ENCODE assay signal across 22 mouse cellular contexts in the genomic region with DNA sequence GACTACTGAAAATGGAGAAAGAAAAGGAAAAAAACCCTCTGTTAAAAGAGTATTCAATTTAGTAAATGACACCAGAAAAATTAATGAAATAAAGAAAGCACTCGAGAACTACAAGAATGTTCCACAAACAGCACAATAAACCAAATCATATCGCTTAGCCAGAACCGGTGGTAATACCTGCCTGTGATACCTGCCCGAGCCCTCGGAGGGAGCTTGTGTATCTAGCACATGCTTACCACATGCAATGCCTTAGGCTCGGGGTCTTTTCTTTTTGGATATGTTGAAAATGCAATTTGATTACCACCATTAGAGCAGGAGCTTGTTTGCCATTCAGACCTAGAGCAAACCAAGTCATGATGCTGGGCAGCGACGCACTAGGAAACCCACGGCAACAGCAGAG. TPM values are rescaled to one million over a fixed set of nuclear protein-coding genes. Genes with fewer than 3 reads are reported as not detected.
"Had no signal": no experiment of that assay in that cellular context is flagged by ENCODE, and none has a peak within 500 bp of the region (broad histone marks: within the 10 kb centered on the region; RNA-seq: fewer than 3 reads in every experiment).

No protein-coding gene starts in this region.

- DNase-seq: kidney, adult 2 months; kidney, postnatal 14 days; liver, embryonic 13.5 days; lung, adult 2 months; lung, postnatal 14 days; lung, postnatal 4 days; midbrain, embryonic 14.5 days; right cerebral cortex, postnatal 14 days; spleen, adult 18-20 months; thymus, postnatal 14 days had no signal

- ATAC-seq: inflammation-experienced regulatory T-cells, adult 6 months; intestine, embryonic 16.5 days had no signal

- H3K9me3 ChIP-seq: liver, embryonic 13.5 days; stomach, embryonic 15.5 days had no signal

- H3K9ac ChIP-seq: liver, embryonic 13.5 days; stomach, embryonic 15.5 days had no signal

- H3K4me3 ChIP-seq: liver, embryonic 13.5 days; stomach, embryonic 15.5 days had no signal

- H3K4me2 ChIP-seq: liver, embryonic 13.5 days; midbrain, embryonic 11.5 days; stomach, embryonic 15.5 days had no signal

- H3K4me1 ChIP-seq: liver, embryonic 13.5 days; stomach, embryonic 15.5 days had no signal

- H3K27ac ChIP-seq: liver, embryonic 13.5 days; stomach, embryonic 15.5 days had no signal

- H3K27me3 ChIP-seq: liver, embryonic 13.5 days; stomach, embryonic 15.5 days had no signal

RNA-seq across cellular contexts. Expression of gene Bdkrb1, which starts 33.7 kb away (rescaled TPM):
- total RNA-seq: layer of hippocampus, postnatal 14 days; left cerebral cortex, postnatal 36 days; liver, adult 2 months; megakaryocyte progenitor cell, adult 5-6 weeks; megakaryocyte-erythroid progenitor cell, adult 5-6 weeks had no signal
- polyA plus RNA-seq: kidney, adult 2 months; kidney, embryonic 16.5 days; limb, embryonic 11.5 days; liver, adult 2 months; lung, embryonic 16.5 days; midbrain, embryonic 11.5 days; midbrain, embryonic 14.5 days had no signal
